Mouse (Mus musculus): ENCODE data around the gene Cd302.

DNA sequence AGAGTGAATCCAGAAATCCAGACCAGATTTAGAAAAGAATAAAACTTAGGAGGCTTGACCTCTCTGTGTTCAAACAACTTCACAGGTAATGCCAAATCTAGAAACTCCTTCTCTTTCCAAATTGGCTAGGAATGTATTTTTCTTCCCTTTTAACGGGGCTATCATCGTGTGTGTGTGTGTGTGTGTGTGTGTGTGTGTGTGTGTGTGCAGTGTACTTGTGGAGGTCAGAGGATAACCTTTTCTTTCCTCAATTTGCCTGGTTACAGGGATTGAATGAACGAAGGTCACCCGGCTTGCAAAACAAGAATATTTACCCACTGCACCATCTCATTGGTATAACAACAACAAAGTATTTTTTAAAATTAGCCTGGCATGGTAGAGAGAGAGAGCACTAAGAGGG lies 1.7 kb downstream of the Cd302 start:
- TF ChIP-seq POLR2A (IDR thresholded peaks at IDR 0.05; ENCODE audit: low read depth, low read length) = no peak
- no peak for TF ChIP-seq JUN (IDR thresholded peaks at IDR 0.05; ENCODE audit: insufficient read depth, low read depth, low read length)
- TF ChIP-seq CHD2 (IDR thresholded peaks at IDR 0.05; ENCODE audit: low read length) = no peak
- TF ChIP-seq EP300 (IDR thresholded peaks at IDR 0.05; ENCODE audit: low read length) = no peak
- no peak for TF ChIP-seq CTCF (conservative IDR thresholded peaks at IDR 0.05 in 1 of 2, IDR thresholded peaks at IDR 0.05 in 1 of 2; ENCODE audit: low read depth in 2 of 2, low read length in 2 of 2)

Data from CH12.LX (cell line).